Mouse (Mus musculus): ENCODE data around the gene Vasp. TPM values are rescaled to one million over a fixed set of nuclear protein-coding genes. Genes with fewer than 3 reads are reported as not detected.

Gene Vasp
- polyA plus RNA-seq, 1 experiment from 2014 or later = 52.8 TPM

- ATAC-seq (replicated peaks; ENCODE audit: low FRiP score) = peak; percentile 86
- Histone ChIP-seq H3K36me3 (ENCODE audit: control insufficient read depth, insufficient read depth, low read length) (no peaks in the 10 kb centered on the region), H3K27ac (ENCODE audit: low read depth, low read length) (no peak overlapping the region), H3K4me3 (ENCODE audit: low read depth, low read length) (no peak overlapping the region), H3K9me3 (ENCODE audit: control insufficient read depth, low read length) (no peaks in the 10 kb centered on the region), H3K4me2 (ENCODE audit: low read depth, low read length, severe bottlenecking) (no peak overlapping the region), H3K4me1 (replicated peaks; ENCODE audit: control insufficient read depth, insufficient read depth, low read length) (no peaks in the 10 kb centered on the region; the same call in 1 of the 2 replicates), H3K27me3 (ENCODE audit: control insufficient read depth, insufficient read depth, low read length) (no peaks in the 10 kb centered on the region), H3K9ac (ENCODE audit: low read length) (no peak overlapping the region)
- 0% methylated on average over 1 of the region's 1 CpGs for WGBS
- peak; percentile 94 for DNase-seq (ENCODE audit: low spot score)
These were observed 32.2 kb downstream of the Vasp start for GRCm38 (mm10) chr7:19239423-19239822.

- no peaks in the 10 kb centered on the region for H3K9me3 ChIP-seq (ENCODE audit: control insufficient read depth, low read length)
- WGBS = 98% methylated on average over 4 of the region's 4 CpGs
- no peak overlapping the region for H3K27ac ChIP-seq (ENCODE audit: low read depth, low read length)
- H3K9ac ChIP-seq (ENCODE audit: low read length) = no peak overlapping the region
- DNase-seq (ENCODE audit: low spot score) (no peak), ATAC-seq (replicated peaks; ENCODE audit: low FRiP score) (no peak)
- H3K4me3 ChIP-seq (ENCODE audit: low read depth, low read length) = no peak overlapping the region
- no peaks in the 10 kb centered on the region for H3K36me3 ChIP-seq (ENCODE audit: control insufficient read depth, insufficient read depth, low read length)
- no peak overlapping the region for H3K4me2 ChIP-seq (ENCODE audit: low read depth, low read length, severe bottlenecking)
- H3K27me3 ChIP-seq (ENCODE audit: control insufficient read depth, insufficient read depth, low read length) = no peaks in the 10 kb centered on the region
- H3K4me1 ChIP-seq (replicated peaks; ENCODE audit: control insufficient read depth, insufficient read depth, low read length) = no peaks in the 10 kb centered on the region; the same call in 1 of the 2 replicates
These were observed 33.3 kb downstream of the Vasp start for GRCm38 (mm10) chr7:19238344-19238743.

- Histone ChIP-seq H3K36me3 (ENCODE audit: control insufficient read depth, insufficient read depth, low read length) (no peaks in the 10 kb centered on the region), H3K4me1 (replicated peaks; ENCODE audit: control insufficient read depth, insufficient read depth, low read length) (no peaks in the 10 kb centered on the region; the same call in 1 of the 2 replicates), H3K9me3 (ENCODE audit: control insufficient read depth, low read length) (no peaks in the 10 kb centered on the region), H3K4me2 (ENCODE audit: low read depth, low read length, severe bottlenecking) (no peak overlapping the region), H3K9ac (ENCODE audit: low read length) (no peak overlapping the region), H3K4me3 (ENCODE audit: low read depth, low read length) (no peak overlapping the region), H3K27me3 (ENCODE audit: control insufficient read depth, insufficient read depth, low read length) (no peaks in the 10 kb centered on the region), H3K27ac (ENCODE audit: low read depth, low read length) (no peak overlapping the region)
- WGBS = 84% methylated on average over 2 of the region's 2 CpGs
- ATAC-seq (replicated peaks; ENCODE audit: low FRiP score) (no peak), DNase-seq (ENCODE audit: low spot score) (no peak)
These were observed 35.2 kb downstream of the Vasp start for GRCm38 (mm10) chr7:19236411-19236810.

- DNase-seq (ENCODE audit: low spot score) (no peak), ATAC-seq (replicated peaks; ENCODE audit: low FRiP score) (no peak)
These were observed 36.4 kb downstream of the Vasp start for GRCm38 (mm10) chr7:19235092-19235671.

GRCm38 (mm10) chr7:19234652-19235051 lies 37.0 kb downstream of the Vasp start:
- WGBS = 78% methylated on average over 5 of the region's 5 CpGs

More at GRCm38 (mm10) chr7:19235092-19235671, 36.4 kb downstream of the Vasp start:
- Histone ChIP-seq H3K4me1 (replicated peaks; ENCODE audit: control insufficient read depth, insufficient read depth, low read length) (no peaks in the 10 kb centered on the region; the same call in 1 of the 2 replicates), H3K9ac (ENCODE audit: low read length) (no peak overlapping the region), H3K27me3 (ENCODE audit: control insufficient read depth, insufficient read depth, low read length) (no peaks in the 10 kb centered on the region), H3K4me3 (ENCODE audit: low read depth, low read length) (no peak overlapping the region), H3K9me3 (ENCODE audit: control insufficient read depth, low read length) (no peaks in the 10 kb centered on the region), H3K36me3 (ENCODE audit: control insufficient read depth, insufficient read depth, low read length) (no peaks in the 10 kb centered on the region), H3K27ac (ENCODE audit: low read depth, low read length) (no peak overlapping the region), H3K4me2 (ENCODE audit: low read depth, low read length, severe bottlenecking) (no peak overlapping the region)
- WGBS = 88% methylated on average over 2 of the region's 2 CpGs

GRCm38 (mm10) chr7:19231849-19232248 lies 39.8 kb downstream of the Vasp start:
- Histone ChIP-seq H3K4me3 (ENCODE audit: low read depth, low read length) (no peak overlapping the region), H3K27ac (ENCODE audit: low read depth, low read length) (no peak overlapping the region), H3K9ac (ENCODE audit: low read length) (no peak overlapping the region), H3K4me1 (replicated peaks; ENCODE audit: control insufficient read depth, insufficient read depth, low read length) (peaks cover 2% of the 10 kb centered on the region; the same call in 1 of the 2 replicates), H3K9me3 (ENCODE audit: control insufficient read depth, low read length) (no peaks in the 10 kb centered on the region), H3K36me3 (ENCODE audit: control insufficient read depth, insufficient read depth, low read length) (no peaks in the 10 kb centered on the region), H3K27me3 (ENCODE audit: control insufficient read depth, insufficient read depth, low read length) (no peaks in the 10 kb centered on the region), H3K4me2 (ENCODE audit: low read depth, low read length, severe bottlenecking) (no peak overlapping the region)
- DNase-seq (ENCODE audit: low spot score) (no peak), ATAC-seq (replicated peaks; ENCODE audit: low FRiP score) (no peak)
- whole genome bisulfite sequencing = 97% methylated on average over 3 of the region's 3 CpGs

More at GRCm38 (mm10) chr7:19234652-19235051, 37.0 kb downstream of the Vasp start:
- Histone ChIP-seq H3K4me2 (ENCODE audit: low read depth, low read length, severe bottlenecking) (no peak overlapping the region), H3K4me1 (replicated peaks; ENCODE audit: control insufficient read depth, insufficient read depth, low read length) (no peaks in the 10 kb centered on the region; the same call in 1 of the 2 replicates), H3K27me3 (ENCODE audit: control insufficient read depth, insufficient read depth, low read length) (no peaks in the 10 kb centered on the region), H3K9me3 (ENCODE audit: control insufficient read depth, low read length) (no peaks in the 10 kb centered on the region), H3K9ac (ENCODE audit: low read length) (no peak overlapping the region), H3K4me3 (ENCODE audit: low read depth, low read length) (no peak overlapping the region), H3K36me3 (ENCODE audit: control insufficient read depth, insufficient read depth, low read length) (no peaks in the 10 kb centered on the region), H3K27ac (ENCODE audit: low read depth, low read length) (no peak overlapping the region)
- no peak for ATAC-seq (replicated peaks; ENCODE audit: low FRiP score)
- no peak for DNase-seq (ENCODE audit: low spot score)

- H3K27me3 ChIP-seq (ENCODE audit: control insufficient read depth, insufficient read depth, low read length) = no peaks in the 10 kb centered on the region
- H3K9ac ChIP-seq (ENCODE audit: low read length) = no peak overlapping the region
- WGBS = 98% methylated on average over 5 of the region's 5 CpGs
- no peak for DNase-seq (ENCODE audit: low spot score)
- H3K27ac ChIP-seq (ENCODE audit: low read depth, low read length) = no peak overlapping the region
- H3K9me3 ChIP-seq (ENCODE audit: control insufficient read depth, low read length) = no peaks in the 10 kb centered on the region
- ATAC-seq (replicated peaks; ENCODE audit: low FRiP score) = no peak
- no peaks in the 10 kb centered on the region for H3K36me3 ChIP-seq (ENCODE audit: control insufficient read depth, insufficient read depth, low read length)
- no peak overlapping the region for H3K4me3 ChIP-seq (ENCODE audit: low read depth, low read length)
- peaks cover 2% of the 10 kb centered on the region; the same call in 1 of the 2 replicates for H3K4me1 ChIP-seq (replicated peaks; ENCODE audit: control insufficient read depth, insufficient read depth, low read length)
- H3K4me2 ChIP-seq (ENCODE audit: low read depth, low read length, severe bottlenecking) = no peak overlapping the region
These were observed 40.7 kb downstream of the Vasp start for GRCm38 (mm10) chr7:19230899-19231298.

- H3K9ac ChIP-seq (ENCODE audit: low read length) = no peak overlapping the region
- no peak for DNase-seq (ENCODE audit: low spot score)
- H3K4me2 ChIP-seq (ENCODE audit: low read depth, low read length, severe bottlenecking) = no peak overlapping the region
- no peak overlapping the region for H3K27ac ChIP-seq (ENCODE audit: low read depth, low read length)
- H3K9me3 ChIP-seq (ENCODE audit: control insufficient read depth, low read length) = no peaks in the 10 kb centered on the region
- no peak for ATAC-seq (replicated peaks; ENCODE audit: low FRiP score)
- WGBS = 96% methylated on average over 2 of the region's 2 CpGs
- no peaks in the 10 kb centered on the region for H3K27me3 ChIP-seq (ENCODE audit: control insufficient read depth, insufficient read depth, low read length)
- no peaks in the 10 kb centered on the region for H3K36me3 ChIP-seq (ENCODE audit: control insufficient read depth, insufficient read depth, low read length)
- H3K4me3 ChIP-seq (ENCODE audit: low read depth, low read length) = no peak overlapping the region
- peaks cover 2% of the 10 kb centered on the region; the same call in 1 of the 2 replicates for H3K4me1 ChIP-seq (replicated peaks; ENCODE audit: control insufficient read depth, insufficient read depth, low read length)
These were observed 41.5 kb downstream of the Vasp start for GRCm38 (mm10) chr7:19230041-19230580.

- Histone ChIP-seq H3K9me3 (ENCODE audit: control insufficient read depth, low read length) (no peaks in the 10 kb centered on the region), H3K36me3 (ENCODE audit: control insufficient read depth, insufficient read depth, low read length) (no peaks in the 10 kb centered on the region), H3K4me3 (ENCODE audit: low read depth, low read length) (peak overlapping the region; percentile 60), H3K27ac (ENCODE audit: low read depth, low read length) (no peak overlapping the region), H3K4me1 (replicated peaks; ENCODE audit: control insufficient read depth, insufficient read depth, low read length) (peaks cover 2% of the 10 kb centered on the region; the same call in 1 of the 2 replicates), H3K9ac (ENCODE audit: low read length) (peak overlapping the region; percentile 69), H3K27me3 (ENCODE audit: control insufficient read depth, insufficient read depth, low read length) (no peaks in the 10 kb centered on the region), H3K4me2 (ENCODE audit: low read depth, low read length, severe bottlenecking) (peak overlapping the region; percentile 87)
- DNase-seq (ENCODE audit: low spot score) = no peak
- WGBS = 49% methylated on average over 5 of the region's 5 CpGs
- no peak for ATAC-seq (replicated peaks; ENCODE audit: low FRiP score)
These were observed 42.2 kb downstream of the Vasp start for GRCm38 (mm10) chr7:19229404-19229803.

Measured in forebrain, embryonic 11.5 days (tissue).